Mouse (Mus musculus): Measurements from ENCODE around the gene Timm10. TPM values are rescaled to one million over a fixed set of nuclear protein-coding genes. Genes with fewer than 3 reads are reported as not detected.
A peak's percentile ranks its signal among the peaks of the same experiment; 100 is the strongest.

The Timm10 gene
- polyA plus RNA-seq, 1 experiment from 2014 or later = 33.3 TPM

- H3K9me3 ChIP-seq (replicated peaks) = no peaks in the 10 kb centered on the region
- H3K36me3 ChIP-seq (replicated peaks) = peaks cover 91% of the 10 kb centered on the region
- no peak overlapping the region for H3K27ac ChIP-seq (replicated peaks)
- no peak for ATAC-seq (ENCODE audit: insufficient read depth)
- H3K9ac ChIP-seq = no peak overlapping the region
- no peak overlapping the region for H3K4me3 ChIP-seq (replicated peaks)
- peaks cover 6% of the 10 kb centered on the region for H3K27me3 ChIP-seq
- 89% methylated on average over 7 of the region's 7 CpGs for WGBS (ENCODE audit: insufficient replicate concordance)
- peaks cover 14% of the 10 kb centered on the region for H3K4me1 ChIP-seq (replicated peaks)
- H3K4me2 ChIP-seq = no peak overlapping the region
These were observed 33.4 kb downstream of the Timm10 start for GRCm38 (mm10) chr2:84859991-84860780.

DNA sequence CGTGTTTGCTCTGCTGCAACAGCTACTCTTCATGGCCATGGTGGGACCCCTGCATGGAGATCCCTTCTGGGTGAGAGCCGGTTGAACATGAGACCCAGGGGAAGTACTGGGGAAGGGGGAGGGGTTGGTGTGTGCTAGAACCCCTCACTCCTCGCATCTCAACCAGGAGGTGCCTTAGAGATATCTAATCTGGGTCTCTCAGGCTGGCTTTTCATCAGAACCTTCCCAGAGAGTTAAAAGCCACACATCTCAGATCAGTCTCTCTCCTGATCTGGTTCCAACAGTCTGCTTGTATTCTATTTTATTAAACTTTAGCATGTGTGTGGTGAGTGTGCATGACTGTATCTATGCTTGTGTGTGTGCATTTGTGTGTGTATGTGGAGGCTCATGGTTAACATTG lies 34.6 kb downstream of the Timm10 start:
- no peaks in the 10 kb centered on the region for H3K9me3 ChIP-seq (replicated peaks)
- H3K4me2 ChIP-seq = no peak overlapping the region
- H3K9ac ChIP-seq = no peak overlapping the region
- peaks cover 78% of the 10 kb centered on the region for H3K36me3 ChIP-seq (replicated peaks)
- no peak overlapping the region for H3K27ac ChIP-seq (replicated peaks)
- no peak overlapping the region for H3K4me3 ChIP-seq (replicated peaks)
- ATAC-seq (ENCODE audit: insufficient read depth) = no peak
- H3K27me3 ChIP-seq = peaks cover 18% of the 10 kb centered on the region
- 50% methylated on average over 3 of the region's 3 CpGs for WGBS (ENCODE audit: insufficient replicate concordance)
- peaks cover 19% of the 10 kb centered on the region for H3K4me1 ChIP-seq (replicated peaks)

- Histone ChIP-seq H3K4me3 (replicated peaks) (no peak overlapping the region), H3K4me1 (replicated peaks) (peaks cover 22% of the 10 kb centered on the region), H3K9me3 (replicated peaks) (no peaks in the 10 kb centered on the region), H3K27me3 (peaks cover 26% of the 10 kb centered on the region), H3K9ac (no peak overlapping the region), H3K36me3 (replicated peaks) (peaks cover 70% of the 10 kb centered on the region), H3K4me2 (no peak overlapping the region), H3K27ac (replicated peaks) (no peak overlapping the region)
- 61% methylated on average over 3 of the region's 3 CpGs for WGBS (ENCODE audit: insufficient replicate concordance)
- no peak for ATAC-seq (ENCODE audit: insufficient read depth)
These were observed 35.4 kb downstream of the Timm10 start for GRCm38 (mm10) chr2:84862231-84862630.

GRCm38 (mm10) chr2:84865616-84866571 lies 39.1 kb downstream of the Timm10 start:
- H3K4me2 ChIP-seq = peak overlapping the region; percentile 32
- H3K36me3 ChIP-seq (replicated peaks) = peaks cover 34% of the 10 kb centered on the region
- no peak; the same call in 1 of the 2 replicates for ATAC-seq (ENCODE audit: insufficient read depth)
- H3K4me1 ChIP-seq (replicated peaks) = peaks cover 28% of the 10 kb centered on the region
- peaks cover 63% of the 10 kb centered on the region for H3K27me3 ChIP-seq
- no peak overlapping the region for H3K27ac ChIP-seq (replicated peaks)
- peak overlapping the region; percentile 12; the same call in 1 of the 2 replicates for H3K4me3 ChIP-seq (replicated peaks)
- H3K9me3 ChIP-seq (replicated peaks) = no peaks in the 10 kb centered on the region
- H3K9ac ChIP-seq = 0 out of 2 replicates have a peak overlapping the region, but pooled peaks have one; percentile 7
- WGBS (ENCODE audit: insufficient replicate concordance) = 2% methylated on average over 47 of the region's 47 CpGs

GRCm38 (mm10) chr2:84868521-84868943 lies 41.7 kb downstream of the Timm10 start:
- Histone ChIP-seq H3K9ac (no peak overlapping the region), H3K27me3 (peaks cover 89% of the 10 kb centered on the region), H3K27ac (replicated peaks) (no peak overlapping the region), H3K4me1 (replicated peaks) (peaks cover 37% of the 10 kb centered on the region), H3K9me3 (replicated peaks) (no peaks in the 10 kb centered on the region), H3K36me3 (replicated peaks) (peaks cover 7% of the 10 kb centered on the region), H3K4me2 (no peak overlapping the region), H3K4me3 (replicated peaks) (no peak overlapping the region)
- ATAC-seq (ENCODE audit: insufficient read depth) = peak; percentile 35; the same call in 1 of the 2 replicates
- WGBS (ENCODE audit: insufficient replicate concordance) = 3% methylated on average over 5 of the region's 5 CpGs

DNA sequence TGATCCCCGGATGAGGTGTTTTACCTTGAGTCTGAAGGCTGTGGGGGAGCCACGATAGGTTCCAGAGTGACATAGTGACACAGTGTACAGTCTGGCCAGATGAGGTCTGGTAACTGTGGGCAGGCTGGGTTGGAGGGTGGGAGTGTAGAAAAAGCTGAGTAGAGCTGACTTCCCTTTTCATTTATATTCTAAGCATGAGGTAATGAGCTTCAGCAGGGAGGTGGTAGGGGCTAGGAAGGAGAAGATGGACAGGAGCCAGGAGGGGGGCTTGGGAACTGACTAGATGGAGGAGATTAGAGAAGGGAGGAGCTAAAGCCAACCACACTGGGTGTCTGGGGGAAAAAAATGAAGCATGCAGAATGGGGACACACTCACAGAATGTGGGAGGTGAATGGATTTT lies 42.2 kb downstream of the Timm10 start:
- H3K9me3 ChIP-seq (replicated peaks) = no peaks in the 10 kb centered on the region
- no peak overlapping the region for H3K4me2 ChIP-seq
- no peak for ATAC-seq (ENCODE audit: insufficient read depth)
- H3K4me3 ChIP-seq (replicated peaks) = no peak overlapping the region
- 31% methylated on average over 2 of the region's 2 CpGs for WGBS (ENCODE audit: insufficient replicate concordance)
- H3K36me3 ChIP-seq (replicated peaks) = peaks cover 3% of the 10 kb centered on the region
- no peak overlapping the region for H3K9ac ChIP-seq
- H3K27me3 ChIP-seq = peaks cover 94% of the 10 kb centered on the region
- H3K27ac ChIP-seq (replicated peaks) = no peak overlapping the region
- peaks cover 37% of the 10 kb centered on the region for H3K4me1 ChIP-seq (replicated peaks)

DNA sequence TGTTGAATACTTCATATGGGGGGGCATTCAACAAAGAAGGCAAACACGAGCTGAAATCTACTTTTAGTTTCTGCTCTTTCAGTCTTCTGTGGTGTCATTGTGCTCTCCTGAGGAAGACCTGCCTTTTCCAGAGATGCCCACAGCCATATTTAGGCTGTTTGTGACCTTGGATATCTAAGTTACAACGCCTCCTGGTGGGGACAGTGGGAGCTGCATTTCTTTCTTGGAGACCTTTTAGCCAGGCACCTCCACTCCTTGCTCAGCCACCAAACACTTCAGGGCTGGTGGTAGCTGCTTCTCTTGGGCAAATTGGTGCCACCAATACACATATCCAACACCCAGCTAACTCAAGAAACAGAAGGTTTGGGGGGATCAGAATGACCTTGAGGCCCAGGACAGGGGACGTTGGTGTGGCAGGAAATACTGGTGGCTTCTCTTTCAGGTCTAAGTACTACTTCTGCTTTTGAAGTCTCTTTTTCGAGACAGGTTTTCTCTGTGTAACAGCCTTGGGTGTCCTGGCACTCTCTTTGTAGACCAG lies 43.9 kb downstream of the Timm10 start:
- no peaks in the 10 kb centered on the region for H3K9me3 ChIP-seq (replicated peaks)
- 25% methylated on average over 4 of the region's 4 CpGs for WGBS (ENCODE audit: insufficient replicate concordance)

DNA sequence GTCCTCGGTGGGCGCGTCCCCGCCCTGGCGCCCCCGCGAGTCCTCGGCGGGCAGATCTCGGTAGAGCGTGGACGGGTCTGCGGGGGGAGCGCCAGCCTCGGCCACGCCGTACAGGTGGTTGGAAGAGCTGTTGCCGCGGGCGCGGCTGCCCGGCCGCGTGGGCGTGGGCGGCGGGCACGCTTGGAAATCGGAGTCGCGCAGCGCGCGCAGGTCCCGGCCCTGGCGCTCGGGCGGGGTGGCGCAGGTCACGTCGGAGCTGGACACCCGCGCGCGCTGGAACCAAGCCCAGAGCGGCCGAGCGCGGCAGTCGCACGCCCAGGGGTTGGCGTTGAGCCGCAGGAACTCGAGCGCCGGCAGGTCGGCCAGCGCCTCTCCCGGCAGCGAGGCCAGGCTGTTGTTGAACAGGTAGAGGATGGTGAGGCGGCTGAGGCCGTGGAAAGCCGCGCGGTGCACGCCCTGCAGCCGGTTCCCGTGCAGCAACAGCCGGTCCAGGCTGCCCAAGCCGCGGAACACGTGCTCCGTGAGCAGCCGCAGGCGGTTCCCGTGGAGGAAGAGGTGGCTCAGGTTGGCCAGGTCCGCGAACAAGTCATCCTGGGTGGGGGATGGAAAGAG lies 45.4 kb downstream of the Timm10 start:
- Histone ChIP-seq H3K9ac (no peak overlapping the region), H3K4me2 (peak overlapping the region; percentile 63), H3K27ac (replicated peaks) (no peak overlapping the region), H3K9me3 (replicated peaks) (no peaks in the 10 kb centered on the region), H3K36me3 (replicated peaks) (no peaks in the 10 kb centered on the region), H3K4me3 (replicated peaks) (peak overlapping the region; percentile 41), H3K4me1 (replicated peaks) (peaks cover 24% of the 10 kb centered on the region), H3K27me3 (peaks cover 100% of the 10 kb centered on the region)
- WGBS (ENCODE audit: insufficient replicate concordance) = 1% methylated on average over 78 of the region's 78 CpGs
- ATAC-seq (ENCODE audit: insufficient read depth) = no peak

More for the DNA sequence above, 43.9 kb downstream of the Timm10 start:
- no peak for ATAC-seq (ENCODE audit: insufficient read depth)
- Histone ChIP-seq H3K9ac (no peak overlapping the region), H3K27ac (replicated peaks) (no peak overlapping the region), H3K27me3 (peaks cover 100% of the 10 kb centered on the region), H3K36me3 (replicated peaks) (no peaks in the 10 kb centered on the region), H3K4me3 (replicated peaks) (no peak overlapping the region), H3K4me2 (no peak overlapping the region), H3K4me1 (replicated peaks) (peaks cover 34% of the 10 kb centered on the region)

GRCm38 (mm10) chr2:84875842-84876241 lies 49.0 kb downstream of the Timm10 start:
- Histone ChIP-seq H3K4me1 (replicated peaks) (peaks cover 12% of the 10 kb centered on the region), H3K27ac (replicated peaks) (no peak overlapping the region), H3K4me3 (replicated peaks) (no peak overlapping the region), H3K4me2 (no peak overlapping the region), H3K9ac (no peak overlapping the region), H3K36me3 (replicated peaks) (no peaks in the 10 kb centered on the region), H3K27me3 (peaks cover 100% of the 10 kb centered on the region), H3K9me3 (replicated peaks) (no peaks in the 10 kb centered on the region)
- WGBS (ENCODE audit: insufficient replicate concordance) = 30% methylated on average over 6 of the region's 6 CpGs
- ATAC-seq (ENCODE audit: insufficient read depth) = no peak

All from liver, embryonic 15.5 days (tissue).